Mouse (Mus musculus) kidney, postnatal 0 days (tissue): ENCODE results near the gene Khdrbs1. TPM values are rescaled to one million over a fixed set of nuclear protein-coding genes. Genes with fewer than 3 reads are reported as not detected.
"Not testable (repeated sequence)": the region's sequence is repeated elsewhere in the genome, so short reads cannot be mapped to it uniquely, and the experiment has no call there.

Source experiments
- ATAC-seq: fragments of 200-750 bp; cut with Nextera tagmentation; replicated peaks from 2 replicates; pipeline ENCODE4 v1.8.0; 2017; ENCODE audit warnings: low read depth, moderate number of reproducible peaks, moderate TSS enrichment, moderate library complexity; ENCODE audit not compliant: low FRiP score
- DNase-seq: peaks from one replicate; pipeline ENCODE4 v3.0.0-alpha.2; 2016; ENCODE audit warnings: low spot score
- H3K27ac ChIP-seq: fragments of 300-500 bp; sonication (generic); 2 replicates; pipeline ENCODE4 v1.5.1; 2014; ENCODE audit warnings: mild to moderate bottlenecking
- H3K27me3 ChIP-seq: fragments of 300-500 bp; sonication (generic); 2 replicates; pipeline ENCODE4 v1.6.1; 2014; ENCODE audit warnings: low read length, mixed read lengths; ENCODE audit not compliant: insufficient read depth
- H3K36me3 ChIP-seq: fragments of 300-500 bp; sonication (generic); 2 replicates; pipeline ENCODE4 v1.6.1; 2014; ENCODE audit warnings: low read length, mixed read lengths; ENCODE audit not compliant: insufficient read depth
- H3K4me1 ChIP-seq: fragments of 300-500 bp; sonication (generic); replicated peaks from 2 replicates; pipeline ENCODE4 v1.6.1; 2014; ENCODE audit warnings: antibody characterized with exemption, low read length, mixed read lengths; ENCODE audit not compliant: insufficient read depth
- H3K4me2 ChIP-seq: fragments of 300-500 bp; sonication (generic); 2 replicates; pipeline ENCODE4 v1.6.1; 2014; ENCODE audit warnings: mild to moderate bottlenecking, low read length, moderate library complexity, mixed read lengths
- H3K4me3 ChIP-seq: fragments of 300-500 bp; sonication (generic); replicated peaks from 2 replicates; pipeline ENCODE4 v1.5.1; 2014; ENCODE audit warnings: low read depth, low read length
- H3K9ac ChIP-seq: fragments of 300-500 bp; sonication (generic); 2 replicates; pipeline ENCODE4 v1.6.1; 2014; ENCODE audit warnings: low read depth, low read length
- H3K9me3 ChIP-seq: fragments of 300-500 bp; sonication (generic); replicated peaks from 2 replicates; pipeline ENCODE4 v1.6.1; 2016; ENCODE audit warnings: low read length, inconsistent platforms, mixed read lengths
- CTCF ChIP-seq: IDR thresholded peaks from 2 replicates; pipeline ENCODE4 v1.5.1; 2016; ENCODE audit warnings: antibody characterized with exemption, low read depth, mild to moderate bottlenecking, moderate library complexity
- WGBS: fragments of 180-500 bp; shearing (Covaris S2); extraction: QIAGEN DNeasy Blood & Tissue Kit; methylation state at CpG from one replicate; pipeline ENCODE4 v1.1.7; 2014; 5-methylcytosine and 5-hydroxymethylcytosine counted together
- polyA plus RNA-seq: library from polyadenylated mRNA; unstranded; fragments of >200 nt; fragmentation: Nextera tagmentation; extraction: Ambion mirVana; gene quantifications from 2 replicates; pipeline ENCODE4 v1.2.1, GENCODE M21; 2015

Gene Khdrbs1
- polyA plus RNA-seq, 1 experiment from 2014 or later = 86.4 TPM

DNA sequence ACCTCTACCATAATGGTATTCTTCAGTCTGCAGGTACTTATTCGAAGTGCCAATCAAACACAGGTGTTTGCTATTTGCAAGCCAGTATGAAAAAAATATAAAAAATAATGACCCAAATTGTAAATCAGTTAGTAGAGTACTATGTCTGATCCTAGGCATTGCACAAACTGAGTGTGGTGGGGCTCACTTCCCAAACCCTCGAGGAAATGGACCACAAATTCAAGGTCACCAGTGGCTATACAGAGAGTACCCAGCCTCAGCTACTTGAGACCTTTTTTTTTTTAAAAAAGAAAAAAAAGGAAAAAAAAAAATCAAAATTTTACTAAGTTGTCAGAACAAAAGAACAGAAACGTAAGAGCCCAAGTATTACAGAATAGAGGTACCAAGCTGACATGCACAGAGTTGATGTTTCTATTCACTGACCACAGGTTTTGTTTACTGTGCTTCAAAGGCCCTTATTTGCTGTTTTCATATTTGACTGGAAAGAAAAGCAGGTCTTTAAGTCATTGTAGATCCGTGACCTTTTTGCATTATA is 2.9 kb downstream of the Khdrbs1 start:
- peaks cover 13% of the 10 kb centered on the region for H3K4me1 ChIP-seq
- no peak for TF ChIP-seq CTCF
- H3K4me3 ChIP-seq = no peak overlapping the region
- H3K9me3 ChIP-seq = no peaks in the 10 kb centered on the region
- 60% methylated on average over 4 of the region's 4 CpGs for WGBS
- no peak overlapping the region for H3K9ac ChIP-seq
- no peaks in the 10 kb centered on the region for H3K27me3 ChIP-seq
- H3K4me2 ChIP-seq = no peak overlapping the region
- ATAC-seq (no peak), DNase-seq (no peak)
- H3K36me3 ChIP-seq = no peaks in the 10 kb centered on the region
- no peak overlapping the region for H3K27ac ChIP-seq

DNA sequence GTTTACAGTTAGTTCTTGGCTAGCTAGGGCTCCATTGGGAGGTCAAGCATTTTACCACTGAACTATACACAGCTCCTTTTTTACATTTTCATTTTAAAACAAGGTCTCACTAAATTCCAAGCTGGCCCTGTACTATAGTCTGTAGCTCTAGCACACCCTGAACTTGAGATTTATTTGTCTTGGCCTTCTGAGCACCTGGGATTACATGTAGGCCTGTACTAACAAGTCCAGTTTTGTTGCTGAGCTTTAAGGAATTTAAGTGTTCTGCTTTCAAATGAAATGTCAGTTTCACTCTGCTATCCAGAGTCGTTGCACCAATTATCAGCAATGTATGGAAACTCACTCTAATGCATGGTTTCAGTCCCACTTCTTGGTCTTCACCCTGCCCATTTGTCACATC is 5.9 kb downstream of the Khdrbs1 start:
- Histone ChIP-seq H3K9ac (no peak overlapping the region), H3K4me3 (no peak overlapping the region), H3K27me3 (no peaks in the 10 kb centered on the region), H3K4me2 (no peak overlapping the region), H3K4me1 (peaks cover 5% of the 10 kb centered on the region), H3K9me3 (no peaks in the 10 kb centered on the region), H3K27ac (no peak overlapping the region), H3K36me3 (no peaks in the 10 kb centered on the region)
- TF ChIP-seq CTCF = no peak
- no peak for ATAC-seq
- WGBS = 73% methylated on average over 1 of the region's 1 CpGs
- DNase-seq = no peak

DNA sequence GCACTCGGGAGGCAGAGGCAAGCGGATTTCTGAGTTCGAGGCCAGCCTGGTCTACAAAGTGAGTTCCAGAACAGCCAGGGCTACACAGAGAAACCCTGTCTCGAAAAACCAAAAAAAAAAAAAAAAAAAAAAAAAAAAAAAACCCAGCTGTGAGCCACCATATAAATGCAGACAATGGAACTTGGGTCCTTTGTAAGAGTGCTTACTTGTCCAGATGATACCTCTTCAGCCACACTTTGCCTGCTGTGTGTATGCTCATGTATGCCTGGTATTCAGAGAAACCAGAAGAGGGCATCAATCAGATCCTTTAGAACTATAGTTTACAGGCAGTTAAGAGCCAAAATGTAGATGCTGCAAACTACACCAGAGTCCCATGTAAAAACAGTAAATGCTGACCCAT is 6.6 kb downstream of the Khdrbs1 start:
- not testable (repeated sequence) for H3K9ac ChIP-seq, H3K27ac ChIP-seq, H3K9me3 ChIP-seq, H3K36me3 ChIP-seq, H3K4me3 ChIP-seq, H3K4me2 ChIP-seq, DNase-seq, H3K27me3 ChIP-seq, ATAC-seq, H3K4me1 ChIP-seq
- 98% methylated on average over 3 of the region's 4 CpGs for WGBS

DNA sequence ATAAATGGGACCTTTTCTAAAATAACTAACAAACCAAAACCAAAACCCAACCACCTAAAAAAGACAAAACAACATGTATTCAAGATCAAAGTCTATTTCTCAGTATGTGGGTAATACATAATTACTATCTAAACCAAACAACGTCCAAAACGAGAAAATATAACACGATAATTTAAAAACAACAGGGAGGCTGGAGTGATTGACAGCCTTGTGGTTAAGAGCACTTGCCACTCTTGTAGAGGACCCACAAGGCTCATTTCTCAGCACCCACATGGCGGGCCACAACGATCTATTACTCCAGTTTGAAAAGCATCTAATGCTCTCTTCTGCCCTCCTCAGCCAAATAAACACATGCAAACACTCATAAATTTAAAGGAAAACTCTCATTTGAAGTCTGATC is 10.7 kb downstream of the Khdrbs1 start:
- no peak for ATAC-seq
- Histone ChIP-seq H3K4me1 (no peaks in the 10 kb centered on the region), H3K4me3 (no peak overlapping the region), H3K4me2 (no peak overlapping the region), H3K27ac (no peak overlapping the region), H3K9ac (no peak overlapping the region), H3K27me3 (no peaks in the 10 kb centered on the region), H3K9me3 (no peaks in the 10 kb centered on the region), H3K36me3 (peaks cover 13% of the 10 kb centered on the region)
- no peak for TF ChIP-seq CTCF
- WGBS = 82% methylated on average over 5 of the region's 5 CpGs
- no peak for DNase-seq

DNA sequence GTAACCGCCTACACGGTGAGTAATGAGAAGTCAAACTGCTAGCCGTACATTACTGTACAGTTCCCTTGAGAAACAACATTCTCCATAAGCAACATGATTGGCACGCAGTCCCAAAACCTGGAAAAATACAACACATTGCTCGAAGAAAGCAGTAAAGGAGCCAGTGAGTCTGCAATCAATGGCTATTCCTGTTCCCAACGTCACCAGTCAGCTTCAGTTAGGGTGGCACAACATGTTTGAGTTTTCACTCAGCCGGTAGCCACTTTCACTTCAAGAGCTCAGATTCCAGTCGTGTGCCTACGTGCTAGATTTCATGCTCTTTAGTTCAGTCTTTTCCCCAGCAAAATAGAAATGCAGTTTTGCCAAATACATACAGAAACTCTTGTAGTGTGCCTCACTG is 25.8 kb downstream of the Khdrbs1 start:
- no peak for ATAC-seq
- TF ChIP-seq CTCF = no peak
- no peak overlapping the region for H3K9ac ChIP-seq
- H3K9me3 ChIP-seq = no peaks in the 10 kb centered on the region
- peaks cover 62% of the 10 kb centered on the region for H3K36me3 ChIP-seq
- no peak for DNase-seq
- H3K4me1 ChIP-seq = no peaks in the 10 kb centered on the region
- no peak overlapping the region for H3K4me3 ChIP-seq
- no peaks in the 10 kb centered on the region for H3K27me3 ChIP-seq
- H3K4me2 ChIP-seq = no peak overlapping the region
- H3K27ac ChIP-seq = no peak overlapping the region
- 87% methylated on average over 9 of the region's 9 CpGs for WGBS

DNA sequence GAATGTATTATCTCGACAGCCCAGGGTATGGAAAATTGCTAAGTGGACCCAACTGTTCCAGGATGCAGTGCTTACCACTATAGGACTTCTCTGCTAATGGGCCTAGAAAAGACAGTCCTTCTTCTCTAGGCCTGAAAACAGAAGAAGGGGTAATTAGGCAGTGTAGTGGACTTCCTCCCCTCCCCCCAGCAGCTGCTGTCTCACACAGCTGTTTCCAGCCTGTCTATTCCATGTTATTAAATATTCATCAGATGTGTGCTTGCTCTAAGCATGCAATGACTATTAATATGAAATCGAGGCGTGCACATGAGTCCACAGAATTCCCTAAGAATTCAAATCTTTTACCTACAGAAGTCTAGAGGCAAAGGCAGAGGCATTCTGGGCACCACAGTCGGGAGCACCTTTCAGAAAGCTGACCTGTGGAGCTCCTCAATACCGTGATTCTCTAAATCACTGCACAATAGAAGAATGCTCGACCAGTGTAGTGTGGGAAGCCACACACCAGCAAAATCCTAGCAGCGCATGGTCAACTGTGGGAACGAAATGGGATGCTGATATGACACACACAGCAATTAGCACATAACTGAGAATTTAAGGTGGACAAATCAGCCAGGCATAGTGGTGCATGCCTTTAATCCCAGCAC is 32.5 kb downstream of the Khdrbs1 start:
- H3K4me3 ChIP-seq = no peak overlapping the region
- 85% methylated on average over 8 of the region's 8 CpGs for WGBS
- no peak overlapping the region for H3K27ac ChIP-seq
- ATAC-seq (no peak), DNase-seq (no peak)
- H3K27me3 ChIP-seq = no peaks in the 10 kb centered on the region
- no peaks in the 10 kb centered on the region for H3K4me1 ChIP-seq
- H3K36me3 ChIP-seq = peaks cover 56% of the 10 kb centered on the region
- H3K9ac ChIP-seq = no peak overlapping the region
- no peak overlapping the region for H3K4me2 ChIP-seq
- H3K9me3 ChIP-seq = no peaks in the 10 kb centered on the region
- TF ChIP-seq CTCF = no peak

DNA sequence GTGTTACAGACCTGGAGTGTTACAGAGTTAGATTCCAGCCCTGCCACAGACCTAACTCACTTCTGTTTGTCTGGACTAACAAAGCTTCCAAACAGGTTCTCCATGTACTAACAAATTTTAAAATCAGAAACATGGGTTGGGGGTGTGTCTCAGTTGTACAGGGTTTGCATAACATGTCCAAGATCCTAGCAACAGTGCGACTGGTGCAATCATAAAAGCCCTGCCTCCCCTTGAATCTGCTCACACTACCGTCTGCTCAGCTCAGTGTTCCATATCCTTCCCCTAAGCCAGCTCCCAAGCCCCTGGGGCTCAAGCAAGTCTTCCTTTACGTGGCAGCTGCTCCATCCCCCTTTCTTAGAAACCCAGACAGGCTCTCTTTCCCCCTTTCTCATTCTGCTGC is 35.4 kb downstream of the Khdrbs1 start:
- Histone ChIP-seq H3K27ac (no peak overlapping the region), H3K27me3 (no peaks in the 10 kb centered on the region), H3K36me3 (peaks cover 47% of the 10 kb centered on the region), H3K4me3 (no peak overlapping the region), H3K9me3 (no peaks in the 10 kb centered on the region), H3K9ac (no peak overlapping the region), H3K4me1 (no peaks in the 10 kb centered on the region; the same call in 1 of the 2 replicates), H3K4me2 (no peak overlapping the region)
- WGBS = 61% methylated on average over 3 of the region's 3 CpGs
- TF ChIP-seq CTCF = no peak
- ATAC-seq = no peak
- no peak for DNase-seq
